Mouse (Mus musculus) regulatory T cell (primary cell): ENCODE data around the gene Slc8a2.

ENCODE experiments used
- in situ Hi-C: fragments of 300-600 bp; cut with MboI, MseI; formaldehyde crosslinking; loops from one replicate; pipeline ENCODE4 v1.15.1; 2025; ENCODE audit warnings: high pct_unique_total_duplicates

Slc8a2 gene

GRCm38 (mm10) chr7:16172141-16172581, 42.5 kb downstream of the Slc8a2 start:
- in situ Hi-C loops, result no loop called here

GRCm38 (mm10) chr7:16172586-16173140, 43.0 kb downstream of the Slc8a2 start:
- in situ Hi-C loops, result no loop called here

- in situ Hi-C loops, result no loop called here
These were observed 43.5 kb downstream of the Slc8a2 start for GRCm38 (mm10) chr7:16173146-16173545.

- in situ Hi-C loops, result no loop called here
These were observed 45.2 kb downstream of the Slc8a2 start, which contains the start of gene Meis3 for GRCm38 (mm10) chr7:16174597-16175541. Gene Meis3 (plus strand): TSS chr7:16175090.

GRCm38 (mm10) chr7:16175542-16175931, 45.9 kb downstream of the Slc8a2 start:
- in situ Hi-C loops, result no loop called here

GRCm38 (mm10) chr7:16178114-16178513, 48.5 kb downstream of the Slc8a2 start:
- in situ Hi-C loops, result no loop called here

- in situ Hi-C loops, result no loop called here
These were observed 54.0 kb downstream of the Slc8a2 start for GRCm38 (mm10) chr7:16183663-16184062.

GRCm38 (mm10) chr7:16187494-16187893, 57.9 kb downstream of the Slc8a2 start:
- in situ Hi-C loops, result no loop called here

GRCm38 (mm10) chr7:16192315-16192714, 62.7 kb downstream of the Slc8a2 start:
- in situ Hi-C loops, result loop anchor here (5.0 kb wide), 1 partner anchor 80 kb away; the partner anchor contains the start of gene Inafm1

GRCm38 (mm10) chr7:16193702-16194101, 64.1 kb downstream of the Slc8a2 start:
- in situ Hi-C loops, result loop anchor here (5.0 kb wide), 1 partner anchor 79 kb away; the partner anchor contains the start of gene Inafm1

- in situ Hi-C loops, result no loop called here
These were observed 67.0 kb downstream of the Slc8a2 start for GRCm38 (mm10) chr7:16196616-16197015.

GRCm38 (mm10) chr7:16197166-16197565, 67.5 kb downstream of the Slc8a2 start:
- in situ Hi-C loops, result no loop called here

- in situ Hi-C loops, result no loop called here
These were observed 68.9 kb downstream of the Slc8a2 start for GRCm38 (mm10) chr7:16198540-16198939.

- in situ Hi-C loops, result no loop called here
These were observed 71.5 kb downstream of the Slc8a2 start for GRCm38 (mm10) chr7:16201136-16201535.

- in situ Hi-C loops, result no loop called here
These were observed 73.3 kb downstream of the Slc8a2 start for GRCm38 (mm10) chr7:16202756-16203504.

GRCm38 (mm10) chr7:16203505-16203903, 73.9 kb downstream of the Slc8a2 start:
- in situ Hi-C loops, result no loop called here

- in situ Hi-C loops, result no loop called here
These were observed 75.2 kb downstream of the Slc8a2 start for GRCm38 (mm10) chr7:16204791-16205190.

- in situ Hi-C loops, result no loop called here
These were observed 77.5 kb downstream of the Slc8a2 start for GRCm38 (mm10) chr7:16207076-16207475.

- in situ Hi-C loops, result no loop called here
These were observed 77.9 kb downstream of the Slc8a2 start for GRCm38 (mm10) chr7:16207496-16207895.

- in situ Hi-C loops, result no loop called here
These were observed 79.4 kb downstream of the Slc8a2 start for GRCm38 (mm10) chr7:16208781-16209665.
